Mouse (Mus musculus): ENCODE measurements at regions not wholly inside any gene's neighbourhood (a gene's known extent, or its start where the extent isn't known, plus 50 kb on each side); places are given as distances from the start of the nearest gene placed in this dataset.

GRCm38 (mm10) chr1:112384015-112384414 lies 519.3 kb upstream of the Dsel start:
- no peak for TF ChIP-seq CTCF (IDR thresholded peaks at IDR 0.05; ENCODE audit: low read depth, low read length)
- no peak for TF ChIP-seq GATA1 (IDR thresholded peaks at IDR 0.05; ENCODE audit: borderline replicate concordance, low read length)

All from G1E (cell line).